Mouse (Mus musculus): ENCODE measurements around the gene Mrps12. TPM values are rescaled to one million over a fixed set of nuclear protein-coding genes. Genes with fewer than 3 reads are reported as not detected.

The Mrps12 gene
- polyA plus RNA-seq, 1 experiment from 2014 or later, result 132 TPM

- H3K4me3 ChIP-seq (ENCODE audit: low read depth, low read length), result no peak overlapping the region
- no peak overlapping the region for H3K9ac ChIP-seq (ENCODE audit: low read depth, low read length)
- WGBS, result 94% methylated on average over 21 of the region's 21 CpGs
- H3K27ac ChIP-seq (ENCODE audit: low read depth, low read length), result no peak overlapping the region
- H3K4me2 ChIP-seq (replicated peaks; ENCODE audit: low read depth, low read length), result no peak overlapping the region
- DNase-seq (ENCODE audit: low spot score) (no peak), ATAC-seq (ENCODE audit: low FRiP score) (no peak)
- no peaks in the 10 kb centered on the region for H3K9me3 ChIP-seq (ENCODE audit: control insufficient read depth, low read length)
- no peaks in the 10 kb centered on the region for H3K36me3 ChIP-seq (ENCODE audit: control insufficient read depth, insufficient read depth, low read length)
- no peaks in the 10 kb centered on the region for H3K4me1 ChIP-seq (replicated peaks; ENCODE audit: control insufficient read depth, insufficient read depth, low read length)
- H3K27me3 ChIP-seq (ENCODE audit: control insufficient read depth, insufficient read depth, low read length), result no peaks in the 10 kb centered on the region
These were observed 1.8 kb downstream of the Mrps12 start for GRCm38 (mm10) chr7:28739829-28740228.

- no peak overlapping the region for H3K9ac ChIP-seq (ENCODE audit: low read depth, low read length)
- WGBS, result 81% methylated on average over 6 of the region's 6 CpGs
- ATAC-seq (ENCODE audit: low FRiP score) (no peak), DNase-seq (ENCODE audit: low spot score) (no peak)
- H3K4me2 ChIP-seq (replicated peaks; ENCODE audit: low read depth, low read length), result no peak overlapping the region
- no peaks in the 10 kb centered on the region; the same call in 1 of the 2 replicates for H3K9me3 ChIP-seq (ENCODE audit: control insufficient read depth, low read length)
- H3K27me3 ChIP-seq (ENCODE audit: control insufficient read depth, insufficient read depth, low read length), result peaks cover 4% of the 10 kb centered on the region; the same call in 1 of the 2 replicates
- H3K4me1 ChIP-seq (replicated peaks; ENCODE audit: control insufficient read depth, insufficient read depth, low read length), result no peaks in the 10 kb centered on the region; the same call in 1 of the 2 replicates
- H3K27ac ChIP-seq (ENCODE audit: low read depth, low read length), result no peak overlapping the region
- no peaks in the 10 kb centered on the region for H3K36me3 ChIP-seq (ENCODE audit: control insufficient read depth, insufficient read depth, low read length)
- H3K4me3 ChIP-seq (ENCODE audit: low read depth, low read length), result no peak overlapping the region
These were observed 5.9 kb downstream of the Mrps12 start for GRCm38 (mm10) chr7:28735701-28736100.

GRCm38 (mm10) chr7:28733211-28733610, 8.4 kb downstream of the Mrps12 start:
- H3K36me3 ChIP-seq (ENCODE audit: control insufficient read depth, insufficient read depth, low read length), result no peaks in the 10 kb centered on the region
- no peaks in the 10 kb centered on the region; the same call in 1 of the 2 replicates for H3K9me3 ChIP-seq (ENCODE audit: control insufficient read depth, low read length)
- DNase-seq (ENCODE audit: low spot score) (no peak), ATAC-seq (ENCODE audit: low FRiP score) (0 out of 2 replicates have a peak, but pooled peaks have one; percentile 18)
- H3K27ac ChIP-seq (ENCODE audit: low read depth, low read length), result no peak overlapping the region
- no peaks in the 10 kb centered on the region; the same call in 1 of the 2 replicates for H3K4me1 ChIP-seq (replicated peaks; ENCODE audit: control insufficient read depth, insufficient read depth, low read length)
- no peak overlapping the region for H3K9ac ChIP-seq (ENCODE audit: low read depth, low read length)
- H3K27me3 ChIP-seq (ENCODE audit: control insufficient read depth, insufficient read depth, low read length), result peaks cover 4% of the 10 kb centered on the region; the same call in 1 of the 2 replicates
- H3K4me3 ChIP-seq (ENCODE audit: low read depth, low read length), result peak overlapping the region; percentile 30
- 10% methylated on average over 11 of the region's 11 CpGs for WGBS
- H3K4me2 ChIP-seq (replicated peaks; ENCODE audit: low read depth, low read length), result peak overlapping the region; percentile 64

GRCm38 (mm10) chr7:28732341-28733142, 9.1 kb downstream of the Mrps12 start:
- Histone ChIP-seq H3K4me1 (replicated peaks; ENCODE audit: control insufficient read depth, insufficient read depth, low read length) (no peaks in the 10 kb centered on the region; the same call in 1 of the 2 replicates), H3K27me3 (ENCODE audit: control insufficient read depth, insufficient read depth, low read length) (peaks cover 4% of the 10 kb centered on the region; the same call in 1 of the 2 replicates), H3K4me3 (ENCODE audit: low read depth, low read length) (peak overlapping the region; percentile 30), H3K9me3 (ENCODE audit: control insufficient read depth, low read length) (no peaks in the 10 kb centered on the region; the same call in 1 of the 2 replicates), H3K4me2 (replicated peaks; ENCODE audit: low read depth, low read length) (peak overlapping the region; percentile 64), H3K9ac (ENCODE audit: low read depth, low read length) (peak overlapping the region; percentile 25; the same call in 1 of the 2 replicates), H3K27ac (ENCODE audit: low read depth, low read length) (no peak overlapping the region), H3K36me3 (ENCODE audit: control insufficient read depth, insufficient read depth, low read length) (no peaks in the 10 kb centered on the region)
- DNase-seq (ENCODE audit: low spot score), result peak; percentile 83
- ATAC-seq (ENCODE audit: low FRiP score), result peak; percentile 80
- WGBS, result 3% methylated on average over 55 of the region's 58 CpGs

- Histone ChIP-seq H3K4me2 (replicated peaks; ENCODE audit: low read depth, low read length) (no peak overlapping the region), H3K9ac (ENCODE audit: low read depth, low read length) (no peak overlapping the region), H3K4me3 (ENCODE audit: low read depth, low read length) (no peak overlapping the region), H3K27ac (ENCODE audit: low read depth, low read length) (no peak overlapping the region), H3K27me3 (ENCODE audit: control insufficient read depth, insufficient read depth, low read length) (peaks cover 4% of the 10 kb centered on the region; the same call in 1 of the 2 replicates), H3K9me3 (ENCODE audit: control insufficient read depth, low read length) (no peaks in the 10 kb centered on the region; the same call in 1 of the 2 replicates), H3K4me1 (replicated peaks; ENCODE audit: control insufficient read depth, insufficient read depth, low read length) (no peaks in the 10 kb centered on the region; the same call in 1 of the 2 replicates), H3K36me3 (ENCODE audit: control insufficient read depth, insufficient read depth, low read length) (no peaks in the 10 kb centered on the region)
- ATAC-seq (ENCODE audit: low FRiP score) (peak; percentile 33; the same call in 1 of the 2 replicates), DNase-seq (ENCODE audit: low spot score) (peak; percentile 52)
- WGBS, result 57% methylated on average over 10 of the region's 10 CpGs
These were observed 13.8 kb downstream of the Mrps12 start for GRCm38 (mm10) chr7:28727649-28728340.

GRCm38 (mm10) chr7:28726600-28726999, 15.0 kb downstream of the Mrps12 start:
- Histone ChIP-seq H3K4me3 (ENCODE audit: low read depth, low read length) (no peak overlapping the region), H3K27me3 (ENCODE audit: control insufficient read depth, insufficient read depth, low read length) (no peaks in the 10 kb centered on the region), H3K9me3 (ENCODE audit: control insufficient read depth, low read length) (no peaks in the 10 kb centered on the region; the same call in 1 of the 2 replicates), H3K27ac (ENCODE audit: low read depth, low read length) (no peak overlapping the region), H3K4me2 (replicated peaks; ENCODE audit: low read depth, low read length) (no peak overlapping the region), H3K36me3 (ENCODE audit: control insufficient read depth, insufficient read depth, low read length) (no peaks in the 10 kb centered on the region), H3K9ac (ENCODE audit: low read depth, low read length) (no peak overlapping the region), H3K4me1 (replicated peaks; ENCODE audit: control insufficient read depth, insufficient read depth, low read length) (no peaks in the 10 kb centered on the region)
- ATAC-seq (ENCODE audit: low FRiP score) (no peak), DNase-seq (ENCODE audit: low spot score) (peak; percentile 87)
- WGBS, result 8% methylated on average over 14 of the region's 14 CpGs

GRCm38 (mm10) chr7:28724613-28725012, 17.0 kb downstream of the Mrps12 start:
- Histone ChIP-seq H3K9me3 (ENCODE audit: control insufficient read depth, low read length) (no peaks in the 10 kb centered on the region), H3K4me1 (replicated peaks; ENCODE audit: control insufficient read depth, insufficient read depth, low read length) (no peaks in the 10 kb centered on the region), H3K9ac (ENCODE audit: low read depth, low read length) (no peak overlapping the region), H3K27me3 (ENCODE audit: control insufficient read depth, insufficient read depth, low read length) (no peaks in the 10 kb centered on the region), H3K27ac (ENCODE audit: low read depth, low read length) (no peak overlapping the region), H3K4me3 (ENCODE audit: low read depth, low read length) (no peak overlapping the region), H3K36me3 (ENCODE audit: control insufficient read depth, insufficient read depth, low read length) (no peaks in the 10 kb centered on the region), H3K4me2 (replicated peaks; ENCODE audit: low read depth, low read length) (no peak overlapping the region)
- 94% methylated on average over 2 of the region's 2 CpGs for WGBS
- DNase-seq (ENCODE audit: low spot score) (no peak), ATAC-seq (ENCODE audit: low FRiP score) (no peak)

GRCm38 (mm10) chr7:28722079-28722478, 19.5 kb downstream of the Mrps12 start:
- Histone ChIP-seq H3K4me3 (ENCODE audit: low read depth, low read length) (no peak overlapping the region), H3K9ac (ENCODE audit: low read depth, low read length) (no peak overlapping the region), H3K27me3 (ENCODE audit: control insufficient read depth, insufficient read depth, low read length) (no peaks in the 10 kb centered on the region), H3K36me3 (ENCODE audit: control insufficient read depth, insufficient read depth, low read length) (no peaks in the 10 kb centered on the region), H3K9me3 (ENCODE audit: control insufficient read depth, low read length) (no peaks in the 10 kb centered on the region), H3K4me2 (replicated peaks; ENCODE audit: low read depth, low read length) (no peak overlapping the region), H3K27ac (ENCODE audit: low read depth, low read length) (no peak overlapping the region), H3K4me1 (replicated peaks; ENCODE audit: control insufficient read depth, insufficient read depth, low read length) (no peaks in the 10 kb centered on the region)
- ATAC-seq (ENCODE audit: low FRiP score) (no peak), DNase-seq (ENCODE audit: low spot score) (no peak)
- 92% methylated on average over 7 of the region's 7 CpGs for WGBS
